Mouse (Mus musculus) bone marrow macrophage, adult 2 months (primary cell): ENCODE data around the gene Rbm33.

Source experiments
- CTCF ChIP-seq: IDR thresholded peaks from 2 replicates; pipeline ENCODE4 v1.5.1; 2012; ENCODE audit warnings: low read depth, mild to moderate bottlenecking, low read length, moderate library complexity
- POLR2A ChIP-seq: IDR thresholded peaks from 2 replicates; pipeline ENCODE4 v1.6.1; 2012; ENCODE audit warnings: mild to moderate bottlenecking, low read depth, low read length, borderline replicate concordance

- no peak for TF ChIP-seq CTCF
- TF ChIP-seq POLR2A: no peak
These were observed 6.9 kb downstream of the Rbm33 start for GRCm38 (mm10) chr5:28323822-28324221.
